Mouse (Mus musculus) CH12.LX (cell line): ENCODE results near the gene Sh3glb2. TPM values are rescaled to one million over a fixed set of nuclear protein-coding genes. Genes with fewer than 3 reads are reported as not detected.

ENCODE experiments used
- DNase-seq: peaks from one replicate; pipeline ENCODE4 v3.0.0-alpha.2; 2013; ENCODE audit errors: extremely low read depth
- H3K27ac ChIP-seq: 2 replicates; pipeline ENCODE4 v1.5.1; 2012; ENCODE audit warnings: low read depth, mild to moderate bottlenecking, control low read depth, moderate library complexity; ENCODE audit not compliant: insufficient read depth
- H3K27me3 ChIP-seq: replicated peaks from 2 replicates; pipeline ENCODE3; 2012; ENCODE audit warnings: inconsistent platforms
- H3K36me3 ChIP-seq, 2 experiments: replicated peaks in 1 of 2; 2 replicates each; pipeline versions ENCODE3 to v1.6.1; 2012; ENCODE audit warnings: inconsistent platforms in 1 of 2, low read length in 1 of 2, mild to moderate bottlenecking in 1 of 2, mixed read lengths in 1 of 2, moderate library complexity in 1 of 2; ENCODE audit not compliant: control insufficient read depth in 1 of 2, insufficient read depth in 1 of 2
- H3K4me1 ChIP-seq, 2 experiments: 2 replicates each; pipeline ENCODE4 v1.6.1; 2012; ENCODE audit warnings: inconsistent platforms in 1 of 2, moderate library complexity in 1 of 2; ENCODE audit not compliant: insufficient read depth in 2 of 2, control insufficient read depth in 1 of 2
- H3K4me2 ChIP-seq: 2 replicates; pipeline ENCODE4 v1.6.1; 2012; ENCODE audit warnings: low read depth, mild to moderate bottlenecking, control low read depth; ENCODE audit not compliant: poor library complexity, insufficient read depth, severe bottlenecking
- H3K4me3 ChIP-seq, 3 experiments: fragments of 150-350 bp in 1 of 3; sonication (generic) in 1 of 3; replicated peaks in 1 of 3; 2 replicates each; pipeline versions ENCODE3 to v1.5.1; 2011 to 2012; ENCODE audit warnings: low read depth in 2 of 3, low read length in 2 of 3, mild to moderate bottlenecking in 2 of 3, moderate library complexity in 2 of 3, control low read depth in 1 of 3, improper control_type of control experiment in 1 of 3, inconsistent platforms in 1 of 3, mixed read lengths in 1 of 3; ENCODE audit not compliant: poor library complexity in 1 of 3
- H3K79me2 ChIP-seq: replicated peaks from 2 replicates; pipeline ENCODE4 v1.6.1; 2012; ENCODE audit warnings: mild to moderate bottlenecking, moderate library complexity; ENCODE audit not compliant: control insufficient read depth, poor library complexity, insufficient read depth, severe bottlenecking; ENCODE audit errors: extremely low read depth
- H3K9ac ChIP-seq: 2 replicates; pipeline ENCODE4 v1.6.1; 2012; ENCODE audit warnings: low read depth, mild to moderate bottlenecking, control low read depth, moderate library complexity; ENCODE audit not compliant: insufficient read depth
- H3K9me3 ChIP-seq: replicated peaks from 2 replicates; pipeline ENCODE3; 2012; ENCODE audit warnings: low read length, inconsistent platforms, mixed read lengths
- BHLHE40 ChIP-seq: IDR thresholded peaks from 2 replicates; pipeline ENCODE4 v1.6.1; 2011; ENCODE audit warnings: mild to moderate bottlenecking, low read depth, low read length, improper control_type of control experiment
- CHD2 ChIP-seq: IDR thresholded peaks from 2 replicates; pipeline ENCODE4 v1.6.1; 2011; ENCODE audit warnings: low read length, improper control_type of control experiment
- E2F4 ChIP-seq: IDR thresholded peaks from 2 replicates; pipeline ENCODE4 v1.6.1; 2011; ENCODE audit warnings: low read depth, low read length, improper control_type of control experiment; ENCODE audit not compliant: insufficient replicate concordance
- ELF1 ChIP-seq: IDR thresholded peaks from 2 replicates; pipeline ENCODE4 v1.6.1; 2014; ENCODE audit warnings: low read depth, mild to moderate bottlenecking, inconsistent platforms, low read length, improper control_type of control experiment
- EP300 ChIP-seq: IDR thresholded peaks from 2 replicates; pipeline ENCODE4 v1.6.1; 2011; ENCODE audit warnings: low read length, improper control_type of control experiment
- HCFC1 ChIP-seq: IDR thresholded peaks from 2 replicates; pipeline ENCODE4 v1.6.1; 2012; ENCODE audit warnings: low read depth, mild to moderate bottlenecking, inconsistent platforms, low read length, improper control_type of control experiment
- IRF4 ChIP-seq: IDR thresholded peaks from 2 replicates; pipeline ENCODE4 v1.6.1; 2014; ENCODE audit warnings: low read depth, mild to moderate bottlenecking, inconsistent platforms, low read length, improper control_type of control experiment
- MAZ ChIP-seq: IDR thresholded peaks from 2 replicates; pipeline ENCODE4 v1.6.1; 2012; ENCODE audit warnings: low read depth, mild to moderate bottlenecking, inconsistent platforms, low read length, improper control_type of control experiment, moderate library complexity
- MEF2A ChIP-seq: IDR thresholded peaks from 2 replicates; pipeline ENCODE4 v1.6.1; 2014; ENCODE audit warnings: low read depth, mild to moderate bottlenecking, inconsistent platforms, low read length, improper control_type of control experiment, borderline replicate concordance
- MXI1 ChIP-seq: IDR thresholded peaks from 2 replicates; pipeline ENCODE4 v1.6.1; 2011; ENCODE audit warnings: mild to moderate bottlenecking, low read depth, low read length, improper control_type of control experiment
- NELFE ChIP-seq: IDR thresholded peaks from 2 replicates; pipeline ENCODE4 v1.6.1; 2011; ENCODE audit warnings: low read depth, low read length, improper control_type of control experiment
- NRF1 ChIP-seq: IDR thresholded peaks from 2 replicates; pipeline ENCODE4 v1.6.1; 2014; ENCODE audit warnings: low read depth, mild to moderate bottlenecking, inconsistent platforms, low read length, improper control_type of control experiment, moderate library complexity
- POLR2A ChIP-seq: IDR thresholded peaks from 2 replicates; pipeline ENCODE4 v1.6.1; 2011; ENCODE audit warnings: low read depth, mild to moderate bottlenecking, improper control_type of control experiment, low read length
- POLR2AphosphoS2 ChIP-seq: IDR thresholded peaks from 2 replicates; pipeline ENCODE4 v1.6.1; 2011; ENCODE audit warnings: low read depth, low read length, improper control_type of control experiment
- RAD21 ChIP-seq: IDR thresholded peaks from 2 replicates; pipeline ENCODE4 v1.6.1; 2011; ENCODE audit warnings: low read depth, mild to moderate bottlenecking, low read length, improper control_type of control experiment, moderate library complexity
- RCOR1 ChIP-seq: conservative IDR thresholded peaks from 2 replicates; pipeline ENCODE4 v1.6.1; 2012; ENCODE audit warnings: low read depth, mild to moderate bottlenecking, inconsistent platforms, low read length, improper control_type of control experiment
- SIN3A ChIP-seq: IDR thresholded peaks from 2 replicates; pipeline ENCODE4 v1.6.1; 2012; ENCODE audit warnings: low read length, improper control_type of control experiment, inconsistent platforms
- TCF12 ChIP-seq: IDR thresholded peaks from 2 replicates; pipeline ENCODE4 v1.6.1; 2014; ENCODE audit warnings: low read depth, mild to moderate bottlenecking, inconsistent platforms, low read length, improper control_type of control experiment
- USF2 ChIP-seq: conservative IDR thresholded peaks from 2 replicates; pipeline ENCODE4 v1.6.1; 2011; ENCODE audit warnings: low read depth, low read length, improper control_type of control experiment
- ZC3H11A ChIP-seq: IDR thresholded peaks from 2 replicates; pipeline ENCODE4 v1.6.1; 2012; ENCODE audit warnings: low read depth, mild to moderate bottlenecking, inconsistent platforms, low read length, improper control_type of control experiment
- ZKSCAN1 ChIP-seq: IDR thresholded peaks from 2 replicates; pipeline ENCODE4 v1.6.1; 2012; ENCODE audit warnings: low read depth, inconsistent platforms, low read length, improper control_type of control experiment, borderline replicate concordance
- ZMIZ1 ChIP-seq: IDR thresholded peaks from 2 replicates; pipeline ENCODE4 v1.6.1; 2012; ENCODE audit warnings: low read depth, mild to moderate bottlenecking, inconsistent platforms, low read length, improper control_type of control experiment
- dilution Hi-C: fragments of 300-500 bp; cut with MboI; formaldehyde crosslinking; loops from 2 replicates; pipeline ENCODE4 v1.14.3; 2020; ENCODE audit warnings: low sequenced_read_pairs; ENCODE audit not compliant: extremely low pct_unique_long_range_greater_than_20kb, extremely low pct_ligation_motif_present
- in situ Hi-C: fragments of 300-500 bp; cut with MboI; formaldehyde crosslinking; loops from 3 replicates; pipeline ENCODE4 v1.14.3; 2019; ENCODE audit warnings: low sequenced_read_pairs, low pct_ligation_motif_present, low pct_unique_long_range_greater_than_20kb, mixed read lengths
- polyA plus RNA-seq: library from polyadenylated mRNA; unstranded; fragments of >175 nt; gene quantifications from 2 replicates; pipeline ENCODE4 v1.2.1, GENCODE M21; 2012; ENCODE audit warnings: low read depth; ENCODE audit not compliant: insufficient read length
- total RNA-seq, 2 experiments: library from RNA; depleted of rRNA; stranded (reverse); fragments of 300-350 nt in 1 of 2; fragments of >200 nt in 1 of 2; gene quantifications; 2 replicates each; pipeline ENCODE4 v1.2.3; 2012 to 2014

The Sh3glb2 gene
- total and polyA plus RNA-seq, 3 experiments = 27.2 to 47.8 (median 38.9) TPM

GRCm38 (mm10) chr2:30392577-30393369 lies 33.6 kb upstream of the Sh3glb2 start:
- Histone ChIP-seq H3K4me2 (peak overlapping the region; percentile 37), H3K27ac (no peak overlapping the region), H3K79me2 (0 out of 2 replicates have a peak, but pooled peaks cover 3% of the 10 kb centered on the region), H3K4me1 (peaks cover 9 to 23% of the 10 kb centered on the region in 2 experiments), H3K36me3 (peaks cover 17 to 40% of the 10 kb centered on the region in 2 experiments), H3K9ac (peak overlapping the region; percentile 61), H3K27me3 (no peaks in the 10 kb centered on the region), H3K9me3 (no peaks in the 10 kb centered on the region), H3K4me3 (peak overlapping the region; percentile 73 to 87 (median 86))
- dilution Hi-C loops = no loop called here
- in situ Hi-C loops = no loop called here
- DNase-seq = peak; percentile 64
- TF ChIP-seq NELFE = peak; percentile 4; the same call in 1 of the 2 replicates
- TF ChIP-seq POLR2A = peak; percentile 3; the same call in 1 of the 2 replicates
- TF ChIP-seq ZMIZ1 = 0 out of 2 replicates have a peak, but pooled peaks have one; percentile 27
- no peak for TF ChIP-seq USF2
- no peak; the same call in 1 of the 2 replicates for TF ChIP-seq HCFC1
- TF ChIP-seq NRF1 = peak; percentile 92
- 0 out of 2 replicates have a peak, but pooled peaks have one; percentile 7 for TF ChIP-seq POLR2AphosphoS2
- peak; percentile 13; the same call in 1 of the 2 replicates for TF ChIP-seq MXI1
- no peak for TF ChIP-seq RCOR1

GRCm38 (mm10) chr2:30392114-30392576 lies 33.0 kb upstream of the Sh3glb2 start, which contains the start of gene Dolpp1:
Dolpp1 (plus strand) TSS chr2:30392254.
- Histone ChIP-seq H3K27ac (no peak within 1 kb of the TSS), H3K79me2 (0 out of 2 replicates have a peak, but pooled peaks cover 3% of the 10 kb centered on the region), H3K9ac (peak within 1 kb of the TSS; percentile 61), H3K4me1 (peaks cover 9 to 23% of the 10 kb centered on the region in 2 experiments), H3K4me2 (peak within 1 kb of the TSS; percentile 60), H3K4me3 (peak within 1 kb of the TSS; percentile 73 to 87 (median 86)), H3K9me3 (no peaks in the 10 kb centered on the region), H3K27me3 (no peaks in the 10 kb centered on the region), H3K36me3 (peaks cover 10 to 34% of the 10 kb centered on the region in 2 experiments)
- DNase-seq = peak; percentile 98
- in situ Hi-C loops = no loop called here
- dilution Hi-C loops = no loop called here
- TF ChIP-seq MXI1 = peak; percentile 77; the same call in 1 of the 2 replicates
- no peak for TF ChIP-seq ZKSCAN1
- TF ChIP-seq MAZ = 0 out of 2 replicates have a peak, but pooled peaks have one; percentile 40
- no peak for TF ChIP-seq E2F4
- no peak for TF ChIP-seq IRF4
- no peak for TF ChIP-seq MEF2A
- TF ChIP-seq TCF12 = peak; percentile 68; the same call in 1 of the 2 replicates
- peak; percentile 70; the same call in 1 of the 2 replicates for TF ChIP-seq NELFE
- no peak for TF ChIP-seq RAD21
- TF ChIP-seq HCFC1 = peak; percentile 64
- no peak for TF ChIP-seq EP300
- TF ChIP-seq CHD2 = peak; percentile 97
- TF ChIP-seq ZC3H11A = no peak
- 0 out of 2 replicates have a peak, but pooled peaks have one; percentile 31 for TF ChIP-seq ELF1
- peak; percentile 71; the same call in 1 of the 2 replicates for TF ChIP-seq POLR2A
- TF ChIP-seq ZMIZ1 = peak; percentile 83; the same call in 1 of the 2 replicates
- TF ChIP-seq SIN3A = peak; percentile 81
- TF ChIP-seq POLR2AphosphoS2 = peak; percentile 67; the same call in 1 of the 2 replicates
- 0 out of 2 replicates have a peak, but pooled peaks have one; percentile 27 for TF ChIP-seq BHLHE40
